9 mouse cellular contexts compared by ENCODE assay signal in genomic region chr3:78919850-78920249, GRCm38 (mm10).
DNase-seq lines count a peak whose midpoint lies in the region; ATAC-seq lines count a peak whose summit lies in the region.
"Had no signal": no experiment of that assay in that cellular context is flagged by ENCODE, and none has a peak within 500 bp of the region (broad histone marks: within the 10 kb centered on the region; RNA-seq: fewer than 3 reads in every experiment).

No protein-coding gene starts in this region.

- WGBS in forebrain, embryonic 13.5 days, result 54% methylated on average over 6 of the region's 6 CpGs
- WGBS in forebrain, embryonic 11.5 days, result 54% methylated on average over 6 of the region's 6 CpGs
- WGBS in hindbrain, embryonic 14.5 days, result 50% methylated on average over 6 of the region's 6 CpGs
- 56% methylated on average over 6 of the region's 6 CpGs for WGBS in neural tube, embryonic 12.5 days

- peak overlapping the region; percentile 54; the same call in 1 of the 2 replicates for H3K4me2 ChIP-seq in forebrain, embryonic 13.5 days
- no peak overlapping the region for H3K4me2 ChIP-seq in forebrain, embryonic 11.5 days (ENCODE audit: low read depth, low read length, severe bottlenecking)
- H3K4me2 ChIP-seq in hindbrain, embryonic 14.5 days (replicated peaks), result peak overlapping the region; percentile 40
- H3K4me2 ChIP-seq in neural tube, embryonic 12.5 days (replicated peaks), result peak overlapping the region; percentile 52; the same call in 1 of the 2 replicates

- peaks cover 3% of the 10 kb centered on the region for H3K4me1 ChIP-seq in forebrain, embryonic 13.5 days
- H3K4me1 ChIP-seq in forebrain, embryonic 11.5 days (replicated peaks; ENCODE audit: control insufficient read depth, insufficient read depth, low read length), result no peaks in the 10 kb centered on the region
- H3K4me1 ChIP-seq in hindbrain, embryonic 14.5 days (replicated peaks; ENCODE audit: control insufficient read depth, insufficient read depth, low read length), result no peaks in the 10 kb centered on the region
- no peaks in the 10 kb centered on the region for H3K4me1 ChIP-seq in neural tube, embryonic 12.5 days
- H3K4me1 ChIP-seq: embryonic facial prominence, embryonic 15.5 days had no signal

- no peak overlapping the region for H3K27ac ChIP-seq in forebrain, embryonic 13.5 days
- H3K27ac ChIP-seq in forebrain, embryonic 11.5 days (ENCODE audit: low read depth, low read length), result no peak overlapping the region
- 0 out of 2 replicates have a peak overlapping the region, but pooled peaks have one; percentile 5 for H3K27ac ChIP-seq in hindbrain, embryonic 14.5 days
- H3K27ac ChIP-seq in neural tube, embryonic 12.5 days, result no peak overlapping the region
- H3K27ac ChIP-seq: embryonic facial prominence, embryonic 15.5 days had no signal

- no peak overlapping the region for H3K9ac ChIP-seq in forebrain, embryonic 13.5 days
- H3K9ac ChIP-seq in forebrain, embryonic 11.5 days (ENCODE audit: low read length), result no peak overlapping the region
- no peak overlapping the region for H3K9ac ChIP-seq in hindbrain, embryonic 14.5 days
- no peak overlapping the region for H3K9ac ChIP-seq in neural tube, embryonic 12.5 days
- H3K9ac ChIP-seq: embryonic facial prominence, embryonic 15.5 days had no signal

- H3K27me3 ChIP-seq in forebrain, embryonic 13.5 days, result no peaks in the 10 kb centered on the region
- H3K27me3 ChIP-seq in forebrain, embryonic 11.5 days (ENCODE audit: control insufficient read depth, insufficient read depth, low read length), result no peaks in the 10 kb centered on the region
- H3K27me3 ChIP-seq in hindbrain, embryonic 14.5 days (ENCODE audit: control insufficient read depth, insufficient read depth, low read length), result no peaks in the 10 kb centered on the region
- H3K27me3 ChIP-seq in neural tube, embryonic 12.5 days (replicated peaks), result no peaks in the 10 kb centered on the region
- H3K27me3 ChIP-seq: embryonic facial prominence, embryonic 15.5 days had no signal

- no peak for DNase-seq in forebrain, embryonic 11.5 days (ENCODE audit: low spot score)
- peak; percentile 26 to 34 for DNase-seq in left cerebral cortex, postnatal 25 days (ENCODE audit: low spot score in 2 of 2)
- no peak for DNase-seq in left cerebral cortex, postnatal 36 days (ENCODE audit: low spot score in 2 of 2)
- no peak for DNase-seq in hindbrain, embryonic 14.5 days (ENCODE audit: low spot score)
- DNase-seq in thymus, postnatal 36 days, result no peak
- no peak for DNase-seq in urinary bladder, postnatal 36 days (ENCODE audit: low spot score in 2 of 2)

- H3K9me3 ChIP-seq in forebrain, embryonic 13.5 days (replicated peaks), result no peaks in the 10 kb centered on the region
- no peaks in the 10 kb centered on the region for H3K9me3 ChIP-seq in forebrain, embryonic 11.5 days (ENCODE audit: control insufficient read depth, low read length)
- no peaks in the 10 kb centered on the region for H3K9me3 ChIP-seq in hindbrain, embryonic 14.5 days (ENCODE audit: control insufficient read depth, low read length)
- no peaks in the 10 kb centered on the region for H3K9me3 ChIP-seq in neural tube, embryonic 12.5 days
- H3K9me3 ChIP-seq: embryonic facial prominence, embryonic 15.5 days had no signal

- no peaks in the 10 kb centered on the region for H3K36me3 ChIP-seq in forebrain, embryonic 13.5 days (ENCODE audit: poor library complexity, severe bottlenecking)
- H3K36me3 ChIP-seq in forebrain, embryonic 11.5 days (ENCODE audit: control insufficient read depth, insufficient read depth, low read length), result no peaks in the 10 kb centered on the region
- H3K36me3 ChIP-seq in hindbrain, embryonic 14.5 days (replicated peaks; ENCODE audit: control insufficient read depth, insufficient read depth), result no peaks in the 10 kb centered on the region
- H3K36me3 ChIP-seq in neural tube, embryonic 12.5 days, result no peaks in the 10 kb centered on the region
- H3K36me3 ChIP-seq: embryonic facial prominence, embryonic 15.5 days had no signal

- intact Hi-C loops in left cerebral cortex, postnatal 25 days (cut with DNase I), result loop anchor here (10.0 kb wide), 1 partner anchor 565 kb away; no protein-coding TSS in a partner anchor
- intact Hi-C loops in left cerebral cortex, postnatal 36 days (cut with DNase I), result loop anchor here (10.0 kb wide), 1 partner anchor 565 kb away; no protein-coding TSS in a partner anchor

- ATAC-seq in forebrain, embryonic 13.5 days, result peak; percentile 46; the same call in 1 of the 2 replicates
- no peak for ATAC-seq in forebrain, embryonic 11.5 days (replicated peaks; ENCODE audit: low FRiP score)
- no peak; the same call in 1 of the 2 replicates for ATAC-seq in hindbrain, embryonic 14.5 days (ENCODE audit: low FRiP score)
- peak; percentile 37; the same call in 1 of the 2 replicates for ATAC-seq in neural tube, embryonic 12.5 days (ENCODE audit: low FRiP score, low read depth)

- H3K4me3 ChIP-seq in forebrain, embryonic 13.5 days, result no peak overlapping the region
- H3K4me3 ChIP-seq in forebrain, embryonic 11.5 days (ENCODE audit: low read depth, low read length), result no peak overlapping the region
- no peak overlapping the region for H3K4me3 ChIP-seq in hindbrain, embryonic 14.5 days (replicated peaks; ENCODE audit: low read length)
- no peak overlapping the region for H3K4me3 ChIP-seq in neural tube, embryonic 12.5 days

Comparison
In these comparisons a context has a peak if more than half of its experiments do, and no peak if none do; other contexts are left out.
1. ATAC-seq: peak in forebrain, embryonic 13.5 days (single experiment) and neural tube, embryonic 12.5 days (single experiment); none in forebrain, embryonic 11.5 days (single experiment) and hindbrain, embryonic 14.5 days (single experiment).
2. DNase-seq: peak in left cerebral cortex, postnatal 25 days (2 of 2); none in forebrain, embryonic 11.5 days (single experiment), left cerebral cortex, postnatal 36 days (0 of 2), hindbrain, embryonic 14.5 days (single experiment), thymus, postnatal 36 days (0 of 2) and urinary bladder, postnatal 36 days (0 of 2).